Comparison of ENCODE assay signal across 21 mouse cellular contexts in genomic region chr3:36452502-36452901, GRCm38 (mm10). TPM values are rescaled to one million over a fixed set of nuclear protein-coding genes. Genes with fewer than 3 reads are reported as not detected.
A peak's percentile ranks its signal among the peaks of the same experiment; 100 is the strongest.
DNase-seq lines count a peak whose midpoint lies in the region; ATAC-seq and TF ChIP-seq lines count a peak whose summit lies in the region.
"Had no signal": no experiment of that assay in that cellular context is flagged by ENCODE, and none has a peak within 500 bp of the region (broad histone marks: within the 10 kb centered on the region; RNA-seq: fewer than 3 reads in every experiment).

No protein-coding gene starts in this region.

- peak overlapping the region; percentile 24; the same call in 1 of the 2 replicates for H3K27ac ChIP-seq in embryonic fibroblast, embryonic 13.5 days (ENCODE audit: insufficient read depth, low read length)
- H3K27ac ChIP-seq: embryonic facial prominence, embryonic 10.5 days; embryonic facial prominence, embryonic 12.5 days; forebrain, embryonic 10.5 days; forebrain, embryonic 12.5 days had no signal

- H3K4me3 ChIP-seq in embryonic fibroblast, embryonic 13.5 days (ENCODE audit: insufficient read depth, low read length): no peak overlapping the region
- H3K4me3 ChIP-seq: embryonic facial prominence, embryonic 10.5 days; embryonic facial prominence, embryonic 12.5 days; erythroblast, embryonic 14.5 days; forebrain, embryonic 10.5 days; forebrain, embryonic 12.5 days had no signal

- no peak for TF ChIP-seq CTCF in embryonic fibroblast, embryonic 13.5 days (IDR thresholded peaks at IDR 0.05; ENCODE audit: borderline replicate concordance, insufficient read depth, low read length)

- H3K4me1 ChIP-seq in embryonic fibroblast, embryonic 13.5 days (ENCODE audit: control insufficient read depth, insufficient read depth, low read length): peaks cover 25% of the 10 kb centered on the region
- H3K4me1 ChIP-seq: embryonic facial prominence, embryonic 12.5 days; forebrain, embryonic 12.5 days had no signal

- intact Hi-C loops in heart, postnatal 10 days (cut with DNase I): no loop called here

- DNase-seq in heart, adult 11 months: peak; percentile 60
- no peak for DNase-seq in heart, postnatal 10 days
- no peak for DNase-seq in spleen, postnatal 4 days (ENCODE audit: low spot score in 2 of 2)
- DNase-seq: adrenal gland, adult 2 months; adrenal gland, postnatal 10 days; adrenal gland, postnatal 25 days; B cell, adult 2 months; cerebellum, adult 11-12 months; cerebellum, adult 2 months; cerebellum, adult 9-10 months; cerebellum, postnatal 25 days had no signal

- ATAC-seq in cerebellum, adult (ENCODE audit: insufficient number of reproducible peaks, low FRiP score, low TSS enrichment): no peak
- ATAC-seq: forebrain, embryonic 14.5 days; forebrain, embryonic 16.5 days had no signal

- TF ChIP-seq POLR2A in embryonic fibroblast, embryonic 13.5 days (IDR thresholded peaks at IDR 0.05; ENCODE audit: low read depth, low read length): no peak

RNA-seq across cellular contexts. Expression of gene Anxa5, which starts 23.2 kb away (rescaled TPM):
- 100 to 1,000 TPM; 234 to 248 TPM for total RNA-seq in heart, postnatal 10 days (2021)
- polyA plus RNA-seq in embryonic fibroblast, embryonic 13.5 days (2011; ENCODE audit: insufficient read length, low read depth, missing spikeins): 593 and 759 TPM in 2 replicates

RNA-seq across cellular contexts. Expression of gene 1810062G17Rik, which starts 23.2 kb away (rescaled TPM):
- under 1 TPM in 1 of 2 experiments, not detected in 1; 0.79 TPM for total RNA-seq in heart, postnatal 10 days (2021)
- polyA plus RNA-seq in embryonic fibroblast, embryonic 13.5 days (2011; ENCODE audit: insufficient read length, low read depth, missing spikeins): 0.97 and 1.1 TPM in 2 replicates
- polyA plus RNA-seq: erythroblast, embryonic 14.5 days; forebrain, embryonic 14.5 days; forebrain, embryonic 16.5 days; frontal cortex, adult 2 months had no signal
